ENCODE assay signal across 7 mouse cellular contexts in genomic region chr5:33275754-33276153, GRCm38 (mm10). TPM values are rescaled to one million over a fixed set of nuclear protein-coding genes. Genes with fewer than 3 reads are reported as not detected.
DNase-seq lines count a peak whose midpoint lies in the region; ATAC-seq and TF ChIP-seq lines count a peak whose summit lies in the region.

No protein-coding gene starts in this region.

- H3K4me3 ChIP-seq in kidney, postnatal 0 days (replicated peaks; ENCODE audit: low read depth, low read length) = no peak overlapping the region
- peak overlapping the region; percentile 80 for H3K4me3 ChIP-seq in embryonic facial prominence, embryonic 13.5 days
- H3K4me3 ChIP-seq in hindbrain, embryonic 14.5 days (replicated peaks; ENCODE audit: low read length) = peak overlapping the region; percentile 94
- H3K4me3 ChIP-seq in myocyte = peak overlapping the region; percentile 85

- H3K9ac ChIP-seq in kidney, postnatal 0 days (ENCODE audit: low read depth, low read length) = no peak overlapping the region
- no peak overlapping the region for H3K9ac ChIP-seq in embryonic facial prominence, embryonic 13.5 days
- H3K9ac ChIP-seq in hindbrain, embryonic 14.5 days = peak overlapping the region; percentile 98

- 14% methylated on average over 1 of the region's 1 CpGs for WGBS in kidney, postnatal 0 days
- WGBS in embryonic facial prominence, embryonic 13.5 days = 33% methylated on average over 1 of the region's 1 CpGs
- WGBS in hindbrain, embryonic 14.5 days = 11% methylated on average over 1 of the region's 1 CpGs

- peak overlapping the region; percentile 85; the same call in 1 of the 2 replicates for H3K4me2 ChIP-seq in kidney, postnatal 0 days (ENCODE audit: low read length)
- H3K4me2 ChIP-seq in embryonic facial prominence, embryonic 13.5 days = peak overlapping the region; percentile 65
- peak overlapping the region; percentile 86 for H3K4me2 ChIP-seq in hindbrain, embryonic 14.5 days (replicated peaks)
- peak overlapping the region; percentile 52 for H3K4me2 ChIP-seq in myocyte (ENCODE audit: low read depth)

- ATAC-seq in kidney, postnatal 0 days (replicated peaks; ENCODE audit: low FRiP score, low read depth) = no peak
- ATAC-seq in embryonic facial prominence, embryonic 13.5 days (ENCODE audit: insufficient number of reproducible peaks, insufficient read depth, low FRiP score, low TSS enrichment, low read depth) = no peak
- no peak for ATAC-seq in hindbrain, embryonic 14.5 days (ENCODE audit: low FRiP score)

- no peak overlapping the region for H3K27ac ChIP-seq in kidney, postnatal 0 days
- H3K27ac ChIP-seq in embryonic facial prominence, embryonic 13.5 days = no peak overlapping the region
- peak overlapping the region; percentile 99 for H3K27ac ChIP-seq in hindbrain, embryonic 14.5 days

- 0 out of 2 replicates have a peak, but pooled peaks cover 3% of the 10 kb centered on the region for H3K36me3 ChIP-seq in kidney, postnatal 0 days (ENCODE audit: insufficient read depth, low read length)
- peaks cover 12% of the 10 kb centered on the region for H3K36me3 ChIP-seq in embryonic facial prominence, embryonic 13.5 days
- peaks cover 11% of the 10 kb centered on the region; the same call in 1 of the 2 replicates for H3K36me3 ChIP-seq in hindbrain, embryonic 14.5 days (replicated peaks; ENCODE audit: control insufficient read depth, insufficient read depth)
- no peaks in the 10 kb centered on the region for H3K36me3 ChIP-seq in myocyte (ENCODE audit: control insufficient read depth, insufficient read depth)

- no peak for DNase-seq in kidney, postnatal 0 days (ENCODE audit: low spot score)
- DNase-seq in kidney, postnatal 25 days = no peak
- DNase-seq in hindbrain, embryonic 14.5 days (ENCODE audit: low spot score) = peak; percentile 27
- DNase-seq in layer of hippocampus, adult 8-10 months (ENCODE audit: low spot score in 2 of 2) = no peak
- no peak for DNase-seq in layer of hippocampus, adult 11-12 months (ENCODE audit: low spot score)

- no peaks in the 10 kb centered on the region for H3K9me3 ChIP-seq in kidney, postnatal 0 days (replicated peaks; ENCODE audit: low read length)
- H3K9me3 ChIP-seq in embryonic facial prominence, embryonic 13.5 days = no peaks in the 10 kb centered on the region
- no peaks in the 10 kb centered on the region for H3K9me3 ChIP-seq in hindbrain, embryonic 14.5 days (ENCODE audit: control insufficient read depth, low read length)

- no peak for TF ChIP-seq CTCF in kidney, postnatal 0 days (IDR thresholded peaks at IDR 0.05; ENCODE audit: low read depth)

- H3K79me2 ChIP-seq in myocyte (ENCODE audit: control insufficient read depth, insufficient read depth) = peaks cover 35% of the 10 kb centered on the region

- H3K4me1 ChIP-seq in kidney, postnatal 0 days (replicated peaks; ENCODE audit: insufficient read depth, low read length) = peaks cover 17% of the 10 kb centered on the region
- peaks cover 31% of the 10 kb centered on the region for H3K4me1 ChIP-seq in embryonic facial prominence, embryonic 13.5 days
- H3K4me1 ChIP-seq in hindbrain, embryonic 14.5 days (replicated peaks; ENCODE audit: control insufficient read depth, insufficient read depth, low read length) = peaks cover 30% of the 10 kb centered on the region

- H3K27me3 ChIP-seq in kidney, postnatal 0 days (ENCODE audit: insufficient read depth, low read length) = no peaks in the 10 kb centered on the region
- no peaks in the 10 kb centered on the region for H3K27me3 ChIP-seq in embryonic facial prominence, embryonic 13.5 days
- no peaks in the 10 kb centered on the region for H3K27me3 ChIP-seq in hindbrain, embryonic 14.5 days (ENCODE audit: control insufficient read depth, insufficient read depth, low read length)
- H3K27me3 ChIP-seq in myocyte (ENCODE audit: control insufficient read depth, insufficient read depth, insufficient read length) = no peaks in the 10 kb centered on the region

- H3ac ChIP-seq in myocyte (ENCODE audit: control insufficient read depth, insufficient read length) = no peak overlapping the region

- no peak for TF ChIP-seq POLR2A in myocyte (IDR thresholded peaks at IDR 0.05; ENCODE audit: insufficient read length, low read depth)

TF ChIP-seq in myocyte, 11 proteins besides CTCF, POLR2A, EP300 and RAD21:
- TF ChIP-seq USF1 (IDR thresholded peaks at IDR 0.05; ENCODE audit: low read depth) (no peak), CEBPB (IDR thresholded peaks at IDR 0.05; ENCODE audit: insufficient read depth, poor library complexity, severe bottlenecking) (no peak), SRF (IDR thresholded peaks at IDR 0.05; ENCODE audit: control insufficient read depth, insufficient read length, low read depth) (no peak), MAX (IDR thresholded peaks at IDR 0.05; ENCODE audit: low read depth) (no peak), MYOG (IDR thresholded peaks at IDR 0.05; ENCODE audit: control insufficient read depth in 1 of 3, insufficient read depth in 1 of 3, insufficient read length in 2 of 3, low read depth in 2 of 3) (no peak), REST (IDR thresholded peaks at IDR 0.05; ENCODE audit: insufficient read depth, insufficient read length) (no peak), TCF12 (IDR thresholded peaks at IDR 0.05; ENCODE audit: insufficient read depth, poor library complexity, severe bottlenecking) (no peak), TCF3 (IDR thresholded peaks at IDR 0.05; ENCODE audit: insufficient read length, low read depth) (no peak), POLR2AphosphoS2 (IDR thresholded peaks at IDR 0.05; ENCODE audit: insufficient read length, low read depth) (no peak), MYOD1 (IDR thresholded peaks at IDR 0.05; ENCODE audit: control insufficient read depth in 1 of 3, insufficient read length in 2 of 3, low read depth in 2 of 3) (no peak), E2F4 (IDR thresholded peaks at IDR 0.05; ENCODE audit: insufficient read depth) (no peak)

RNA-seq across cellular contexts. Expression of gene Ctbp1, which starts 1.0 kb away (rescaled TPM):
- 252 and 261 TPM in 2 replicates for polyA plus RNA-seq in kidney, postnatal 0 days (2015; fragmentation: Nextera tagmentation; extraction: Ambion mirVana)
- 326 and 350 TPM in 2 replicates for polyA plus RNA-seq in embryonic facial prominence, embryonic 13.5 days (2015; fragmentation: Nextera tagmentation; extraction: Ambion mirVana)
- 498 and 540 TPM in 2 replicates for polyA plus RNA-seq in hindbrain, embryonic 14.5 days (2014; fragmentation: Nextera tagmentation; extraction: Ambion mirVana)
- polyA plus RNA-seq in myocyte (2012; fragmentation: generic; extraction: Trizol) = 231 TPM
- total RNA-seq in layer of hippocampus, adult 8-10 months (2022) = 100 to 1,000 TPM; 255 to 270 (median 268) TPM

RNA-seq across cellular contexts. Expression of gene Spon2, which starts 57.5 kb away (rescaled TPM):
- polyA plus RNA-seq in kidney, postnatal 0 days (2015; fragmentation: Nextera tagmentation; extraction: Ambion mirVana) = 6.7 and 7.4 TPM in 2 replicates
- polyA plus RNA-seq in embryonic facial prominence, embryonic 13.5 days (2015; fragmentation: Nextera tagmentation; extraction: Ambion mirVana) = 4.9 and 6.2 TPM in 2 replicates
- polyA plus RNA-seq in hindbrain, embryonic 14.5 days (2014; fragmentation: Nextera tagmentation; extraction: Ambion mirVana) = 3.5 and 3.6 TPM in 2 replicates
- 5.5 TPM for polyA plus RNA-seq in myocyte (2012; fragmentation: generic; extraction: Trizol)
- not detected for total RNA-seq in layer of hippocampus, adult 8-10 months (2022)

RNA-seq across cellular contexts. Expression of gene Maea, which starts 59.6 kb away (rescaled TPM):
- polyA plus RNA-seq in kidney, postnatal 0 days (2015; fragmentation: Nextera tagmentation; extraction: Ambion mirVana) = 119 and 125 TPM in 2 replicates
- 121 and 131 TPM in 2 replicates for polyA plus RNA-seq in embryonic facial prominence, embryonic 13.5 days (2015; fragmentation: Nextera tagmentation; extraction: Ambion mirVana)
- 123 and 136 TPM in 2 replicates for polyA plus RNA-seq in hindbrain, embryonic 14.5 days (2014; fragmentation: Nextera tagmentation; extraction: Ambion mirVana)
- 114 TPM for polyA plus RNA-seq in myocyte (2012; fragmentation: generic; extraction: Trizol)
- 100 to 1,000 TPM in 2 of 4 experiments, 10 to 100 TPM in 2; 95.1 to 105 (median 98.5) TPM for total RNA-seq in layer of hippocampus, adult 8-10 months (2022)
